Mouse (Mus musculus) heart, embryonic 14.5 days (tissue): Measurements from ENCODE around the gene Stat3. TPM values are rescaled to one million over a fixed set of nuclear protein-coding genes. Genes with fewer than 3 reads are reported as not detected.

ENCODE experiments used
- ATAC-seq: fragments of 200-750 bp; cut with Nextera tagmentation; 2 replicates; pipeline ENCODE4 v1.8.0; 2017; ENCODE audit warnings: low read depth, moderate TSS enrichment; ENCODE audit not compliant: insufficient number of reproducible peaks, insufficient read depth, low FRiP score
- H3K27ac ChIP-seq, 2 experiments: fragments of 200-500 bp in 1 of 2; fragments of 300-500 bp in 1 of 2; sonication (generic) in 1 of 2; replicated peaks in 1 of 2; 2 replicates each; pipeline ENCODE4 v1.5.1; 2012 to 2014; ENCODE audit warnings: low read depth in 2 of 2, low read length in 2 of 2, control low read depth in 1 of 2, mild to moderate bottlenecking in 1 of 2, mixed read lengths in 1 of 2; ENCODE audit not compliant: control insufficient read depth in 1 of 2, insufficient read depth in 1 of 2
- H3K27me3 ChIP-seq: fragments of 300-500 bp; sonication (generic); 2 replicates; pipeline ENCODE4 v1.6.1; 2014; ENCODE audit warnings: mild to moderate bottlenecking, low read length, control low read depth; ENCODE audit not compliant: control insufficient read depth, insufficient read depth
- H3K36me3 ChIP-seq: fragments of 300-500 bp; sonication (generic); 2 replicates; pipeline ENCODE4 v1.6.1; 2014; ENCODE audit warnings: mild to moderate bottlenecking, control low read depth, low read length, mixed read lengths; ENCODE audit not compliant: control insufficient read depth, insufficient read depth
- H3K4me1 ChIP-seq, 2 experiments: fragments of 200-500 bp in 1 of 2; fragments of 300-500 bp in 1 of 2; sonication (generic) in 1 of 2; 2 replicates each; pipeline ENCODE4 v1.6.1; 2012 to 2014; ENCODE audit warnings: low read length in 2 of 2, control low read depth in 1 of 2, mixed read lengths in 1 of 2; ENCODE audit not compliant: control insufficient read depth in 2 of 2, insufficient read depth in 2 of 2
- H3K4me2 ChIP-seq: fragments of 300-500 bp; sonication (generic); 2 replicates; pipeline ENCODE4 v1.6.1; 2014; ENCODE audit warnings: mild to moderate bottlenecking, low read length
- H3K4me3 ChIP-seq, 2 experiments: fragments of 200-500 bp in 1 of 2; fragments of 300-500 bp in 1 of 2; sonication (generic) in 1 of 2; 2 replicates each; pipeline ENCODE4 v1.5.1; 2012 to 2014; ENCODE audit warnings: low read length in 2 of 2, mild to moderate bottlenecking in 2 of 2, control low read depth in 1 of 2, low read depth in 1 of 2, moderate library complexity in 1 of 2; ENCODE audit not compliant: control insufficient read depth in 1 of 2, insufficient read depth in 1 of 2
- H3K9ac ChIP-seq: fragments of 300-500 bp; sonication (generic); 2 replicates; pipeline ENCODE4 v1.6.1; 2014; ENCODE audit warnings: mild to moderate bottlenecking, low read length
- H3K9me3 ChIP-seq: fragments of 300-500 bp; sonication (generic); 2 replicates; pipeline ENCODE4 v1.6.1; 2016; ENCODE audit warnings: low read length, control low read depth; ENCODE audit not compliant: control insufficient read depth
- WGBS: fragments of 180-500 bp; shearing (Covaris S2); extraction: QIAGEN DNeasy Blood & Tissue Kit; methylation state at CpG from one replicate; pipeline ENCODE4 v1.1.7; 2014; 5-methylcytosine and 5-hydroxymethylcytosine counted together
- polyA plus RNA-seq: library from polyadenylated mRNA; unstranded; fragments of >200 nt; fragmentation: Nextera tagmentation; extraction: Ambion mirVana; gene quantifications from 2 replicates; pipeline ENCODE4 v1.2.1, GENCODE M21; 2014

The Stat3 gene
- polyA plus RNA-seq, 1 experiment from 2014 or later, result 51.8 TPM

DNA sequence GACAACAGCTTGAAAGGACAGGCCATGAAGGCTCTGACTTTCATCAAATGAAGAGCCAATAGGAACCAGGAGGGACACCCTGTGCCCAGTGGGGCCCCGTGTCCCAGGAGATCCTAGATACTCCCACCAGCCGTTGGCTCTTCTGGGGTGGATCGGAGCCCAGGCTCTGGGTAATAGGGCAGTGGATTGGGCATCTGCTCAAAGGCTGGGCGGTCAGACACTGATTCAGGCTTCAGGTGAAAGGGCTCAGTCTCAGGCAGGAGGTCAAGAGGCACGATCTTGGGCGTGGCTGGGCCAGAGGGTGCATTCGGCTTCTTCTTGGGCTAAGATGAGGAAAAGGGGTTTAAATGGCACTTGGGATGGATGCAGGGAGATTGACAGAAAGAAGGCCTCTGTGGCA is 24.8 kb upstream of the Stat3 start:
- H3K4me1 ChIP-seq, result peaks cover 61 to 93% of the 10 kb centered on the region in 2 experiments
- H3K9me3 ChIP-seq, result no peaks in the 10 kb centered on the region
- H3K4me2 ChIP-seq, result no peak overlapping the region
- H3K27ac ChIP-seq, result peak overlapping the region in 1 of 2 experiments; percentile 98; a peak in 2 of 4 replicates
- no peak overlapping the region for H3K4me3 ChIP-seq
- 84% methylated on average over 7 of the region's 7 CpGs for WGBS
- peaks cover 49% of the 10 kb centered on the region for H3K36me3 ChIP-seq
- H3K27me3 ChIP-seq, result no peaks in the 10 kb centered on the region
- ATAC-seq, result no peak
- peak overlapping the region; percentile 59 for H3K9ac ChIP-seq

DNA sequence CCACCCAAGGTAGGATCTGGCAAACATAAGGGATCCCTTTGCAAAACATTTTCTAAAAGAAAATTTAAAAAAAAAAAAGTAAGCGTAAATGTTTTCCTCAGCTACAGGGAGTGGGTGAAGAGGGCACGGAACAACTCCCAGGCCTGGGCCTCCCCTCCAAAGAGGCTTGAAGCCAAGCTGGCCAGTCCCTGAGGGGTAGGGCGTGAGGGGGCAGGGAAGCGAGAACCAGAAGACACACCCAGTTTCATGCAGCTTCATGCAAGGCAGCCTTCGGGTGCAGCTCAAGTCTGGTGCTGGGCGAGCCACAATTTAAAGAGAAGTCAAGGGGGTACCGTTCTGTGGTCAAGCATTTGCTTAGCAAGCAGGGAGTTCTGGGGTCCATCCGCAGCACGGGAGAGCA is 24.3 kb upstream of the Stat3 start:
- no peak for ATAC-seq
- WGBS, result 67% methylated on average over 9 of the region's 9 CpGs
- H3K4me1 ChIP-seq, result peaks cover 64 to 98% of the 10 kb centered on the region in 2 experiments
- H3K9ac ChIP-seq, result peak overlapping the region; percentile 59
- no peak overlapping the region for H3K4me3 ChIP-seq
- 0 out of 2 replicates have a peak overlapping the region, but pooled peaks have one; percentile 29 for H3K4me2 ChIP-seq
- H3K9me3 ChIP-seq, result no peaks in the 10 kb centered on the region
- H3K27ac ChIP-seq, result peak overlapping the region in 1 of 2 experiments; percentile 98; a peak in 2 of 4 replicates
- H3K36me3 ChIP-seq, result peaks cover 54% of the 10 kb centered on the region
- H3K27me3 ChIP-seq, result no peaks in the 10 kb centered on the region

DNA sequence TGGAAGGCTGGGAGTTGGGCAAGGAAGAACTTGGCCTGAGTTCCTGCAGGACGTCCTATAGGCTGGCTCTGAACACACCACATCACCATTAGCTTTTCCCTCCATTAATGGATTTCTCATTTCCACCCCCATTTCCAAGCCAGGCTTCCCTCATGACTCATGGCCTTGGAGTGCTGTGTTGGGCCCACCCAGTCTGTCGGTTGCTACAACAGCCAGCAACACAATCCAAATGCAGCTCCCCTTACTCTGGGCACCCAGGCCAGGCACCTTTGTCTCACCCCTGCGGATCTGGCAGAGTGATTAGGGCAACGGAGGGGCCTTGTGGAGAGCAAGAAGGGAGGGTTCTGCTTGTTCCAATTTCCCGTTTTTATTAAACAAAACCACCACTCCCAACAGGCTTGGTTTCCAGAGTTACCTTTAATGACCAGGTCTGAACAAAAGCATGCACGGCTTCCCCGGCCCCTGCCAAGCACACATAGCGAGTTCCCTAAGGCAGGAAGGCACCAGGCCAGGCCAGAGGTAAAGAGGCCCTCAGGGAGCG is 23.1 kb upstream of the Stat3 start:
- no peak; the same call in 1 of the 2 replicates for ATAC-seq

DNA sequence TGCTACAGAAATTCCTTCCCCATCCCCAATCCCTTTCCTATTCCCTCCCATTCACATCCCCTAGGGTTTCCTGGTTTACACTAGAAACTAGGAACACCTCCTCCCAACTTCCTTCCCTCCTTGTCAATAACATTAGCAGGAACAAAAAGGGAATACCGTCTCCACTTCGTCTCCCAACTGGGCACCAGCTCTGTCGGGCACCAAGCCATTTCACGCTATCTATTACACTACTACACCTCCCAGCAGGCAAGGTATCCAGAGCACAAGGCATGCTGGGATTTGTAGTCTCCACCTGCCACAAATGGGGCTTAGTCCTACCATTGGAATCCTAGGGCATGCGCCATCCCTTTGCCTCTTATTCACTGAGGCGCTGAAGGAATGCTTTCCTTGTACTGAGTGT is 21.2 kb upstream of the Stat3 start:
- H3K36me3 ChIP-seq, result peaks cover 71% of the 10 kb centered on the region
- H3K27me3 ChIP-seq, result no peaks in the 10 kb centered on the region
- peak overlapping the region; percentile 41 to 82; a peak in 3 of 4 replicates for H3K27ac ChIP-seq
- H3K9me3 ChIP-seq, result no peaks in the 10 kb centered on the region
- no peak overlapping the region for H3K9ac ChIP-seq
- peaks cover 39 to 72% of the 10 kb centered on the region in 2 experiments for H3K4me1 ChIP-seq
- H3K4me2 ChIP-seq, result peak overlapping the region; percentile 51
- 13% methylated on average over 6 of the region's 6 CpGs for WGBS
- ATAC-seq, result 0 out of 2 replicates have a peak, but pooled peaks have one; percentile 13
- no peak overlapping the region for H3K4me3 ChIP-seq

More for the DNA sequence above, 23.1 kb upstream of the Stat3 start:
- peak overlapping the region; percentile 29 for H3K4me2 ChIP-seq
- no peak overlapping the region for H3K4me3 ChIP-seq
- 36% methylated on average over 9 of the region's 9 CpGs for WGBS
- H3K36me3 ChIP-seq, result peaks cover 66% of the 10 kb centered on the region
- H3K9me3 ChIP-seq, result no peaks in the 10 kb centered on the region
- H3K27ac ChIP-seq, result peak overlapping the region; percentile 60 to 98
- peaks cover 57 to 89% of the 10 kb centered on the region in 2 experiments for H3K4me1 ChIP-seq
- peak overlapping the region; percentile 59; the same call in 1 of the 2 replicates for H3K9ac ChIP-seq
- H3K27me3 ChIP-seq, result no peaks in the 10 kb centered on the region

DNA sequence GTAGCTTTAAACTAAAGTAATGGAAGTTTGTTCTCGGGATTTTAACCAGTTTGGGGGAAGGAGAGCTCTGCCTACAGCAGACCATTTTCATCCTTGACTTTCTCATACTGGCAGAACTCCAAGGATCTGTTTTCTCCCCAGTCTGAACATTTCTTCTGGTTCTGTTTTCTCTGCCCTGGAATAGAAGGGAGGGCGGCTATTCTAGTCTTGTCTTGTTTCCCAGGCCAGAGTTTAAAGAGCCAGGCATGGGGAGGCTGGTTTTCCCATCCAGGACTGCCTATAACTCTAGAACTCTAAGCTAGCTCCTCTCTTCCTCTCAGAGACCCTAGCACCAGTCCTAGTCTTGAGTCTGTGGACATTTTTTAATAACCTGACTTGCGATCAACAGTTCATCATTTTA is 20.5 kb upstream of the Stat3 start:
- peak overlapping the region; percentile 51 for H3K4me2 ChIP-seq
- no peak for ATAC-seq
- WGBS, result 30% methylated on average over 3 of the region's 3 CpGs
- H3K27me3 ChIP-seq, result no peaks in the 10 kb centered on the region
- peaks cover 68% of the 10 kb centered on the region for H3K36me3 ChIP-seq
- H3K9ac ChIP-seq, result peak overlapping the region; percentile 46
- peaks cover 32 to 64% of the 10 kb centered on the region in 2 experiments for H3K4me1 ChIP-seq
- H3K27ac ChIP-seq, result peak overlapping the region; percentile 54 to 82
- H3K4me3 ChIP-seq, result no peak overlapping the region
- no peaks in the 10 kb centered on the region for H3K9me3 ChIP-seq

DNA sequence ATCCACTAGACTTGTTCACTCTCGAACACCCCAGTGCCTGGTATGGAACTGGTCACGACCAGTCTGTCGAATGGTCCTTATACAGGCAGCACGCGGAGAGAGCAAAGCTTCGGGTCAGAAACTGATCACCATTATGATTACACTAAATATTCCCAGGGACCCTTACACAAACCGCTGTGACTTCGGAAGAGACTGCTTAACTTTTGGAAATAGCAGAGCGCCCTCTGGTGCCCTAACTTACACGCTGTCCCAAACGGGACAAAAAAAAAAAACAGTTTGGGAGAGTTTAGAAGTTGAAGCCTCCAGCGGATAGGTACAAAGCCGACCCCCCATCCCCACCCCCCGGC is 20.1 kb upstream of the Stat3 start:
- WGBS, result 7% methylated on average over 14 of the region's 14 CpGs
- no peaks in the 10 kb centered on the region for H3K27me3 ChIP-seq
- H3K9me3 ChIP-seq, result no peaks in the 10 kb centered on the region
- peaks cover 29 to 61% of the 10 kb centered on the region in 2 experiments for H3K4me1 ChIP-seq
- H3K4me3 ChIP-seq, result no peak overlapping the region
- peak overlapping the region; percentile 51 for H3K4me2 ChIP-seq
- peak overlapping the region in 1 of 2 experiments; percentile 82; a peak in 2 of 4 replicates for H3K27ac ChIP-seq
- no peak for ATAC-seq
- peak overlapping the region; percentile 46 for H3K9ac ChIP-seq
- peaks cover 65% of the 10 kb centered on the region for H3K36me3 ChIP-seq

DNA sequence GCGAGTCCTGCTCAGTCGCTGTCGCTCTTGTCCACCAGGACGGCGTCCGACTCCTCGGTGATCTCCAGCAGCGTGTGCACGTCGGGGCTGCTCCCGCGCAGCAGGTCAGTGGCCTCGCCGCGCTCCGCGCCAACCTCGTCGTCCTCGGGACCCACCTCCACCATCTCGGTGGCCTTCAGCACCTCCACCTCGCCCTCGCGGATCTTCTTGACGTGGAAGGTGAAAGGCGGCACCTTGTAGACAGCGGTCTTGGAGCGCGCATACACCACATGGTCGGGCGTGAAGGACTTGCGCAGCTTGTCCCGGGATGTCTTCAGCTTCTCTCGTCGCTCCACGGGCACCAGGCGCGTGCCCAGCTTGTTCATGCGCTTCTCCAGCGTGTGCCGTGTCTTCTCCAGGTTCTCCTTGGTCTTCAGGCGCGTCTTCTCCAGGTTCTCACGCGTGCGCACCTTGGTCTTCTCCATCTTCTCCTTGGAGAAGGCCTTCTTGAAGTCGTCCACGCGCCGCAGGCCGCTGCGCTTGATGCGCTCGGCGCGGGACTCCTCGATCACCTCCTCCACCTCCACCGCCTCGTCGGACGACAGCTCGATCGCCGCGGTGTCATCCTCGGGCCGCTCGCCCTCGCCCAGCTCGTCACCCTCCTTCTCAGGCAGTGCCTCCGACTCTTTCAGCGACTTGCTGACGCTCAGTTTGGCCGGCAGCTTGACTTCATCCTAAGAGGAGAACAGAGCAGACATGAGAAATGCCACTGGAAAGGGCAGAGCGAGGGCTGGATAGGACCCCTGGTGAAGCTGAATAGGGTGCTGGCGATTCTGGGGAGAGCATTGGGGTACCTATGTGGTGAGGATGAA is 19.5 kb upstream of the Stat3 start:
- H3K36me3 ChIP-seq, result peaks cover 65% of the 10 kb centered on the region
- H3K27ac ChIP-seq, result no peak overlapping the region
- no peak overlapping the region for H3K4me3 ChIP-seq

More for the DNA sequence above, 19.5 kb upstream of the Stat3 start:
- 42% methylated on average over 76 of the region's 76 CpGs for WGBS
- Histone ChIP-seq H3K9me3 (no peaks in the 10 kb centered on the region), H3K4me2 (peak overlapping the region; percentile 51), H3K9ac (0 out of 2 replicates have a peak overlapping the region, but pooled peaks have one; percentile 46), H3K4me1 (peaks cover 23 to 55% of the 10 kb centered on the region in 2 experiments), H3K27me3 (no peaks in the 10 kb centered on the region)
- no peak for ATAC-seq
